Mouse (Mus musculus): ENCODE results near the gene Vmn1r16. TPM values are rescaled to one million over a fixed set of nuclear protein-coding genes. Genes with fewer than 3 reads are reported as not detected.

Gene Vmn1r16
- not detected in 2 replicates for polyA plus RNA-seq (2012; rRNA removed)

DNA sequence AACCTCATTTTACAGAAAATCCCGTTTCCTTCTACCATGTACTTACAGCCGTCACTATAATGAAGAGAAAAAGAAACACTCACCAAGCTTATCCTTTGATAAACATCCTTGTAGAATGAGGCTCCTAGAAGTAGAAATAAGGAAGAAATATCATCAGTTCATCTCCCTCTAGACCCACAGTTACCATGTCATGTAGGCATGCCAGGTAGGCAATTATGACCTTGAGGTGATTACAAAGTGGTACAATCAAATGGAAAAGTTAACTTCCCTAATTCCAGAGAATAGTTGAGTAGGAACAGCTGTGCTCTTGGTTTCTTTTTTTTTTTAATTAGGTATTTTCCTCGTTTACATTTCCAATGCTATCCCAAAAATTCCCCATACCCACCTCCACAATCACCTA is at the start of gene Vmn1r16:
TSS of gene Vmn1r16 (minus strand) at position 101 of the 400 bp plus-strand sequence.

DNA sequence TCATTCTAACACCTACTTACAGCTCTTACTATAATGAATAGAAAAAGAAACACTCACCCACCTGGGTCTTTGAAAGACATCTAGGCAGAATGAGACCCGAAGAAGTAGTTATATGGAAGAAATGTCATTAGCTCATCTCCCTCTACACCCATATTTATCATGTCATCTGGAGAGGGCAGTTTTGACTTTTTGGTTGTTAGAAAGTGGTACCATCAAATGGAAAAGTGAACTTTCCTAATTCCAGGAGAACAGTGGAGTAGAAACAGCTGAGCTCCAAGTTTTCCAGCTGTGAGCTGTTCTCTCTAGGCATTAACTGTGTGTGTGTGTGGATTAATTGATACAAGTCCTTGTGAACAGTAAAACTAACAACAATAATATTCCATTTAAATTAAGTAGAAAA is 34.3 kb upstream of the Vmn1r16 start, which contains the start of gene Vmn1r17:
TSS of gene Vmn1r17 (minus strand) at position 101 of the 400 bp plus-strand sequence.

Other genes starting within 250 kb of the Vmn1r16 start
- not detected in 2 replicates for gene Vmn1r10, start 220.0 kb downstream of the Vmn1r16 start, polyA plus RNA-seq (2012; rRNA removed)
- gene Vmn1r11, start 196.0 kb downstream of the Vmn1r16 start, polyA plus RNA-seq (2012; rRNA removed) = not detected in 2 replicates
- not detected in 2 replicates for gene Vmn1r12, start 172.6 kb downstream of the Vmn1r16 start, polyA plus RNA-seq (2012; rRNA removed)
- not detected in 2 replicates for gene Vmn1r13, start 126.2 kb downstream of the Vmn1r16 start, polyA plus RNA-seq (2012; rRNA removed)
- gene Vmn1r14, start 97.8 kb downstream of the Vmn1r16 start, polyA plus RNA-seq (2012; rRNA removed) = not detected in 2 replicates
- gene Vmn1r15, start 71.5 kb downstream of the Vmn1r16 start, polyA plus RNA-seq (2012; rRNA removed) = not detected in 2 replicates
- gene Vmn1r17, start 34.2 kb upstream of the Vmn1r16 start, polyA plus RNA-seq (2012; rRNA removed) = not detected in 2 replicates
- gene Vmn1r18, start 66.3 kb upstream of the Vmn1r16 start, polyA plus RNA-seq (2012; rRNA removed) = not detected in 2 replicates
- gene Vmn1r19, start 74.3 kb upstream of the Vmn1r16 start, polyA plus RNA-seq (2012; rRNA removed) = not detected in 2 replicates
- gene Vmn1r20, start 99.4 kb upstream of the Vmn1r16 start, polyA plus RNA-seq (2012; rRNA removed) = not detected in 2 replicates
- 0.12 and 0.27 TPM in 2 replicates for gene Ppm1k, start 206.0 kb upstream of the Vmn1r16 start, polyA plus RNA-seq (2012; rRNA removed)

All from stomach, adult 2 months (tissue).